Mouse (Mus musculus) bone marrow, adult 2 months (tissue): ENCODE results near the gene Col6a6.

Experiments used
- CTCF ChIP-seq: fragments of 200-500 bp; IDR thresholded peaks from 2 replicates; pipeline ENCODE4 v1.5.1; 2011; ENCODE audit warnings: low read length, control low read depth; ENCODE audit not compliant: control insufficient read depth, insufficient read depth
- POLR2A ChIP-seq: fragments of 200-500 bp; IDR thresholded peaks from 2 replicates; pipeline ENCODE4 v1.6.1; 2011; ENCODE audit warnings: low read depth, mild to moderate bottlenecking, control low read depth, low read length, borderline replicate concordance; ENCODE audit not compliant: control insufficient read depth

DNA sequence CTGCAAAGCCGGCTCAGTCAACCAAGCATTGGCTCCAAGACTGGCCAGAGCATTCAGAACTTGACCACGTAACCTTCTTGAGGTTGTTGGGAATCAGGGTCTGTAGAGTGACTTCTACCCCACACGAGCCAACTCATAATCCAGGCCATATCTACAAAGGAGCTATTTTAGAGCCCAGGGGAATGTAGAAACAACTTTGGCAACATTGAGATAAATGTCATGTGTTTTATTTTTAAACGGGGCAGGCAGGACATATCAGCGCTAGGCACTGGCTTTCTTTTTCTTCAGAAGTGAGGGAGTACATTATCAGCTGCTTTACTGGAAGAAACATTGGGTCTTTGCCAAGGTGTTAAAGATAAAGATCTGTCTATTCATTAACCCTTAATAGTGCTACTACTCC lies 36.1 kb downstream of the Col6a6 start:
- no peak for TF ChIP-seq POLR2A
- no peak for TF ChIP-seq CTCF
